Mouse (Mus musculus) granulocyte monocyte progenitor cell, adult 5-6 weeks (primary cell): ENCODE measurements at regions not wholly inside any gene's neighbourhood (a gene's known extent, or its start where the extent isn't known, plus 50 kb on each side); places are given as distances from the start of the nearest gene placed in this dataset.

Source experiments
- ATAC-seq: replicated peaks from 2 replicates; pipeline ENCODE4 v1.8.0; 2016; ENCODE audit warnings: mild to moderate bottlenecking, moderate TSS enrichment, inconsistent platforms; ENCODE audit not compliant: poor library complexity, severe bottlenecking

DNA sequence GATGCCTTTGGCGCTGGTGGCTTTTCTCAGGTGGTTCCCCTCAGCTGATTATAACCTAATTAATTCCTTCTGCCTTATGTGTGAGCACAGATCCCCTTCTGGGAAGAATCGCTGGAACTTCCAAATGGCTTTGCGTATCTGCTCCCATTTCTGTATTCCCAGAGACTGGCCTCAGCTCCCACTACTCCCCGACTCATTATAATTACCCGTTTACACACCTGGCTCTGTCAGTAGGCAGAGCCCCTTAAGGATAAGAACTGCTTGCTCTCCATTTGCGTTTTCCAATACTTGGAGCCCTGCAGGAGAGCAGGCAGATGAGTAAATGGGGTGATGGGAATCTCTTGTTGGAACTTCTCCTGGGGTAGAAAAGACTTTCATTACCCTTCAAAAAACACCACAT, 108.1 kb upstream of the Arg1 start:
- no peak for ATAC-seq

DNA sequence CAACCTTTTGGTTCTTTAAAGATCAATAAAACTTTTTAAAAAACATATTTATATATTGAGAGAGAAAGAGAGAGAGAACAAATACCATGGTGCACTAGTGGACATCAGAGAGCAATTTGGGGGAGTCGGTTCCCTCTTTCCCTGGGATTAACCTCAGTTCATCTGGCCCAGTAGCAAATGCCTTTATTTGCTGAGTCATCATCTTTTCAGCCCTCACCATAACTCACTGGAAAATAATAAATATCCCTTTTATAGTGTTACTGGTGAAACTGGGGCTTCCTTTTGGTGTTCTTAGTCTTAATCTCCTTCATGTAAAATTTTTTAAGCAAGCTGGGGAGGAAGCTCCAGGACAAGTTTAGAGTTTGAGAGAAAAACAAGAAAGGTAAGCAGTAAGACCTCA, 105.3 kb upstream of the Arg1 start:
- no peak for ATAC-seq

DNA sequence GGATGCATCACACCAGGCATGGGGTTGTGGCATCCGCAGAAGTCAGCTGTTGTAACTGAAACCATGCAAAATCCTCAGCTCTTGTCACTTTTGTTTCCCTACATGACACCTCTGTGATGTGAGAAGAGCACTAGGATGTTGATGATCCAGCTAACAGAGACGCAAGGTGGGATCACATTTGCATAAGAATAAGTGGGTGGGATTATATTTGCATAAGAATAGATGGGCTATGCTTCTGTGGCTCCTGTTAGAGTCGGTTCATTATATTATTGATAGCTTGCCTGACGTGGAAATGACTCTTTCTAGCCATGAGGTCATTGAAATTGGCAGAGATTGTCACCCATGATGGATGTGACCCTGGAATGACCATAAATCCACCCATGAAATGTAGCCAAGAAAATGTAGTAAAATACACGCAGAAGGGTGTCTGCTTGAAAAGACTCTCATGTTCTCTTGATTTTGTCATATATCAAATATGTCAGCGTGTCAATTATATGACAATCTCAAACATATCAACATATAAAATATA, 102.2 kb upstream of the Arg1 start:
- ATAC-seq = no peak

DNA sequence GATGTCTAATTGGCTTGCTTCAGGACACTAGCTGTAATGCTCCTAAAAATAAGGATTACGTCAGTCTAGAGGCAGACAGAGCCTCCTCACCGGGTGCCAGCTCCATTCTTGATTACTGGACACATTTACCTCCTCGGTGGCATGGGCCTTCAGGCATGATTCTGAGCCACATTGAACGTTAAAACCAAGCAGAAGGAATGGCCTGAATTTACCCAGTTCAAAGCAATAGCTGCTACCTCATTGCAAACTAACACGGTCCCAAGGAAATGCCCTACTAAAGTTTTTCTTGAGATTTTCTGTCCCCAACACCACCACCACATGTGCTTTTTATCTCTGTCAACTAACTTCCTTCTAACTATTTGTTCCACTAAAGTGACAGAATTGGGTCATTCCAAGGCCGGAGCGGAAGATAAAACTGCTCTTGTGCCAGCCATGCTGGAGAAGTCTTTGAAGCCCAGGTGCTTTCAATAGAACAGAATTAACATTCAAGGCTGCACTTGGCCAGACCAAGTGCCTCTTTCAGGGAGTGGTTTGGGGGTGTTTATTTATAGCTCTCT, 96.4 kb upstream of the Arg1 start:
- ATAC-seq = no peak

DNA sequence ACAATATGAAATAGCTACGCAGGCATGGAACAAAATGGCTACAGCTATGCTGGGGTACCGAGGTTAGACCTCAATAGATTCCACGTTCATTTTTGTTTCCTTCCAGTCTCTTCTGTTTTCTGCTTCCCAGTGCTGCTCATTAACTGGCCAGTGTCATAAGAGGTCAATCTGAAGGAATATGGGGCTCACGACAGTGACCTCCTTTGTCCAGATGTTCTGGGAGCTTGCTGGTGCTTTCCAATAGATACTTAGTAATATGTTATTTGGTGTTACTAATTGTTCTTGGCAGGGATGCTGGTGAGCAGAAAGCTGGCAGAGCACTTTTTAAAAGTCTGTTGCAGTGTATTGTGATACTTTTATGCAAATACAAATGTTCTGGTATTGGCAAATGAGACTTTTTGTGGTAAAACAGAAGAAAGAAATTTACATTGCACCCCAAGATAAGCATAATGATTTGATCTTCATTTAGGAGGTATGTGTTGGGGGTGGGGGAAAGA, 95.8 kb upstream of the Arg1 start:
- ATAC-seq = no peak

DNA sequence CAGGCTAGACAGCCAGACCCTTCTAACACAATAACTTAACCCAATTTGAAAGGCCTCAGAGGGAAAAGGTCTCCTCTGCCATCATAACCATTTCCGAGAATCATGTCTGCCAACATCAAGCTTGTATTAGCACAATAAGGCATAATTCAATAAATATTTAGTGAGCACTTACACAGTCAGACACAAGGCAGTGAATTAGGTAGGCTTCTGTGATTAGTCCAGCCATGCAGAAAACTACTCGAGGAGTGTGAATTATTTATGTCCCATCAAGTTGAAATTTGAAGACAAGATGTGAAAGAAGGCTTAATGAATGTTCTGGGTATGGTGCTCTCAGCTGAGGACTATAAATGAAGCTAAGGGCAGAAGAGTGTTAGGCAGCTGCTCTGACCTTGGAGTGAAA, 91.7 kb upstream of the Arg1 start:
- ATAC-seq = no peak

DNA sequence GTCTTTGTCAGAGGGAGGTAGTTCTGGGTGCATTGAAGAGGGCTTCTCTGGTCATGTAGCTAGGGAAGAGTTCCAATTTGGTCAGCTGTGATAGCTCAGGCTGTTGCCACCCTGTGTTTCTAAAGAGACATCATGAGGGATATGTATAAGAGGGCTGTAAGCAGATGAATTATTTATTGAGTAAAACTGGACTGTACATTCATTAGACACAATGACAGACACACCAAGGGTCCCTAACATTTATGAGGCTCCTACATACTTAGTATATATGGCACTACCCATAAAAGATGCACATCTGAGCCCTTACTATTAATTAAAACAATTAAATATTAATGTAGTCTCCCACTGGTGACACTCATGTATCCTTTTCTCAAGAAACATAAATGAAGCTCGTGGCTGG, 90.6 kb upstream of the Arg1 start:
- ATAC-seq = no peak

DNA sequence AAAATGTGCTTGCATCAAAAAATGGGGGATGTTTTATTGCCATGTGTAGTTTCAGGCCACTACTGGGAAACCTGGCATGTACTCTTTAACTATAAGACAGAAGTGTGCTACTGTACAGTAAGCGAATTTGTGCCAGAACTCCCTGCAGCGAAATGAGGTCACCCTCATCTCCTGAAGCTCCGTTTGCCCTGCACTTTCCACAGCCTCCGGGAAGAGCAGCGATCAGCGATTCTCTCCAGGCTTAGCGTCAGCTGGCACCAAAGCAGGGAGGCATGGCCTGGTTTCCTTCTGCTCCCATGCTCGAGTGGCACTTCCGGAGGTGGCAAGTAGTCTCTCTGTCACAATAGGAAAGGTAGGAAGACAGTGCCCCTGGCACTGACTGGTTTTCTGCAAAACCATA, 88.8 kb upstream of the Arg1 start:
- no peak for ATAC-seq

DNA sequence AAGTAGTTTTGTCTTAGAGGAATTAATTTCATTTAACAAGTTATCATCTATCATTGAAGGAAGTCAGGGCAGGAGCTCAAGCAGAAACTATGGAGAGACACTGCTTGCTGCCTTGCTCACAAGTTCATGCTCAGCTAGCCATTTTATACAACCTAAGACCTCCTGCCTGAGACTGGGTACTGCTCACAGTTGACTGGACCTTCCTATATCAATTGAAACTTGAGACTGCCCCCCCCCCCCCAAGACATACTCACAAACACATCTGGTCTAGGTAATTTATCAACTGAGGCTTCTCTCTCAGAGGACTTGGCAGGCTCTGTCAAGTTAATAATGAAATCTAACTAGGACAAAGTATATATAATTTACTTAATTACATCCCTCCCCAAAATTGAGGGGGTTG, 84.8 kb upstream of the Arg1 start:
- ATAC-seq = no peak

DNA sequence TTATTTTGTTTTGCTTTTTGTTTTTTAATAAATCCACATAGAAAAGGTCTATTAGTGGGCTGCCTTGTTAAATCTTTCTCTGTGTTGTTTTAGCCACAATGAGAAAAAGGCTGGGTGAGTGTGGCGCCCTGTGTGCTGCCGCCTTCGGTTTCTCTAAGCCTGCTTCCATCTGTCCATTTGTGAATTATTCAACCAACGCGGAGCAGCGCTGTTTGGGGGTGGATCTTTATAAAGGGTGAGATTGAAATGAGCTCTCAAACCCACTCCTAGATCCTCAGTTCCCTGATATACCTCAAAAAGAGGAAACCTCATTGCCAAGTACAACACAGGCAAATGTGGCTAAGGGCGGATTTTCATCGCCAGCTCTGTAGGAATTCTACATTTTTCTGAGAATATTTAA, 74.0 kb upstream of the Arg1 start:
- no peak for ATAC-seq

DNA sequence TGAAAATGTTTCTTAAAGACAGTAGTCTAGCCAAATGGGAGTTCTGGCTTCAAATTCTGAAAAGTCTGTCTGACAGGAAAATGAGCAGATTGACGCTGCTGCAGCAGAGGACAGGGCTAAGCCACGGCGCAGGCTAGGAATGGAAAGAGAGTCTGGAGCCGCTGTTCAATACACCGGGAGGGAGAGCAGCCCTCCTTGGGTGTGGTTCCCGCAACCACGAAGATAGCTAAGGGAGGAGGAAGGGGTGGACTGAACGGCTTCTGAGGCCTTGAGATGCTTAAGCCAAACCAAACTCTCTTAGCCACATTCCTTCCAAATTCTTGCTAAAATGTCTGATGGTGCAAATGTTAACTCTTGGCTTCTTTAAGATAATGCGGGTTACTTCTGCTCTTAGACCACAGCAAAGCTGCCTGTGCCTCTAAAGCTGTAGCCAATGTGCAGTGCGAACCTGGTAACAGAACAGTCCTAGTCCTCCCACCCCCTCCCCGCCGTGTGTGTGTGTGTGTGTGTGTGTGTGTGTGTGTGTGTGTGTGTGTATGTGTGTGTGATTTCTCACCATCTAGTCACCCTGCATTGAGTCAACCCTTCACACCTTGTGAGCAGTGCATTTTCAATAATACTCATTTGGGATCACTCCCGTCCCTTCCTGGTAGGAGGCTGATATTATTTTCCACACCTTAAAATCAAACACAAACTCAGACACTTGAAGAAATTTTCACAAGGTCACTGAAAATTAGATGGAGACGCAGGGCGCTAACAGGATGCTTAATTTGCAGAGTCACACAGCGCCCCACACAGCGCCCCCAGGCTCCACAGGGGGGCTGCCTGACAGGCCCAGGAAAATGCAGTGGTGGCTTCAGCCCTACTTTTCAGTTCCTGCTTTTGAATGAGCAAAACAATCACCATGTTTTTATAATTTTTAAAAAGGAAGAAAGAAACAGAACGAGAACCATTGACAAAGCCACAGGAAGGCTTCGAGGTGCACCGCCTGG, 73.2 kb upstream of the Arg1 start:
- no peak for ATAC-seq

DNA sequence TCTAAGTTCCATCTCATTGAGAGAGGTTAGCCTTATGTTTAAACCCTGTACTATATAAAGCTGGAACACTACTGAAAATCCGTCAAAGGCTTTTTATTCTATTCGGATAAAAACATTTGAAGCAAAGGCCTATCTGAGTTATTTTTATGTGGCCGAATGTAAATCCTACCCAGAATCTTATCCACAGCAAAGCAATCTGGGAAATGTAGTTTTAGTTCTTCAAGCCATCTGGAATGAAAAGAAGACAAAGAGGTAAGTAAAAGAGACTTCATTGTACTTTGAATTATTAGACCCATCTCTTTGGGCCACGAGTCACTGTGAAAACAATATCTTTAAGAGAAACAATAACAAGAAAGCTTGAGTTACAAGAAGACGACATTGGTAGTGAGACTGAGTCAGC, 72.5 kb upstream of the Arg1 start:
- no peak for ATAC-seq

DNA sequence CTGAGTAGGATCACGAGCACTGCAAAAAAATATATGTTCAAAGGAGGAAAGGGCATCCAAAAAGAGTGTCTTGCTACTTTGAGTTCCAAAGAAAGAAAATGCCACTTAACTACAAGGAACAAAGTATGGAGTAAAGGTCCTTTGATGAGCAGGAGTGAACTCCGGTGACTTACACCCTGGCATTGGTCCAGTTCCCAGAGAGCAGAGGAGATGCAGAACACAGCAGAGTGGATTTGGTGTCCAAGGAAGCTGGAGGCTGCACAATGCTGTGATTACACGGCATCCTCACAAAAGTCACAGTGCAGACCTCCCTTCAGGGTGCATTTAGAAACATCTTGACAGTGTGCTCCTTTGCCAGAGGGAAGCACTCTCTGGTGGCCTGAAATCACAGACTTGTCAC, 70.4 kb upstream of the Arg1 start:
- no peak for ATAC-seq

DNA sequence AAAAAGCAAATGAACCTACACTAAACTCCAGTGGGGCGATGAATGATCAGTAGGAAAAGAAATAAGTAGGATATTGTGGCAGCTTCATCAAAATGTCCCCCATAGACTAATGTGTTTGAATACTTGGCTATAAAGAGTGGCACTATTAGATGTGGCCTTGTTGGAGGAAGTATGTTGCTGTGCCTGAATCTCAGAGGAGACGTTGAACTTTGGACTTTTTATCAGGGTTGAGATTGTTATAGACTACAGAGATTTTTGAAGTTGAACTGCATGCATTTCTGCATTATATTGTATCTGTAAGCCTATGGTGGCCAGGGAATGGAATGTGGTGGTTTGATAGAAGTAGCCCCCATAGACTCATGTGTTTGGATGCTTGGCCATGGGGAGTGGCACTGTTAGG, 68.5 kb upstream of the Arg1 start:
- ATAC-seq = no peak

DNA sequence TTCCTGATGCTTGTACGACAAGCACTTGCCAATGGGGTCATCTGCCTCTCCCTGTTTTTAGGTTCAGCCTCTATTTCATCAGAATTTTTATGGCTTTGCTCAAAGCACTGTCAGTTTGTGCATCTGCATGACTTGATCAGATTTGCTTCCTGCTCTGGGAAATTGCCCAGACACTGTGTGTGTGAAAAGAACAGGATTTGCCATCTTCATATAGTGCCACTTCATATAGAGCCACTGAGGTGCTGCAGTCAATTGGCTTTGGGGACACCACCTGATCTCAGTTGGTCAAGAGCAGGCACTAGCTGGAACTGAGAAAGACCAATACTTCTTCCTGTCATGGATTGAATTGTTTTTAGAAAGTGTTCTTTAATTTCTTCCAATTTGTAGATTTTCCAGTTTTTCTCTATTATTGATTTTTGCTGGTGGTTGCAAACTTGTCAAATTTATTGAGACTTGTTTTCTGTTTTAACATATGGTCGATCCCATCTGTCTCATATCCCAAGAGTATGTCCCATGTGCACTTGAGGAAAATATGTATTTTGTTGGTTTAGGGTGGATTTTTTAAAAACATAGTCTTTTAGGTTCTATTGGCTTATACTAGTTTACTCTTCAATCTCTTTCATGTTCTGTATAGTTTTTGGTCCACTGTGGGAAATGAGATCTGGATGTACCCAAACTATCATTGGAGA, 62.8 kb upstream of the Arg1 start:
- no peak for ATAC-seq

DNA sequence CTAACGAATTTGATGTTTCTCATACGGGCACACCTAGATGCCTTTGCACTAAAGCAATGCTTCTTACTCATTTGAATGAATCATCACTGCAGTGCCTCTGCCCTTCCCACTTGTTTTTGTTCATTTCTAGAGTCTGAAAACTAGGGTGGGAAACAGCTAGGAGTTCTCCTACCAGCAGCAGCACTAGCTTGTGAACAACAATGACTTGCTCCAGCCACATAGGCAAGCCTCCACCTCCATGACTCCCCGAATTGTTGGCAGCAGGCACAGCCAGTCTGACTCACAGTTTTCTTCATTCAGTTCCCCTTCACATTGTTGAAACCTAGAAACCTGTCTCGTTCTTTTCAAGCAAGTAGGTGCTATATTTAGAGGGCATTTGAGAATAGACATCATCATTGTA, 57.5 kb upstream of the Arg1 start:
- no peak for ATAC-seq

DNA sequence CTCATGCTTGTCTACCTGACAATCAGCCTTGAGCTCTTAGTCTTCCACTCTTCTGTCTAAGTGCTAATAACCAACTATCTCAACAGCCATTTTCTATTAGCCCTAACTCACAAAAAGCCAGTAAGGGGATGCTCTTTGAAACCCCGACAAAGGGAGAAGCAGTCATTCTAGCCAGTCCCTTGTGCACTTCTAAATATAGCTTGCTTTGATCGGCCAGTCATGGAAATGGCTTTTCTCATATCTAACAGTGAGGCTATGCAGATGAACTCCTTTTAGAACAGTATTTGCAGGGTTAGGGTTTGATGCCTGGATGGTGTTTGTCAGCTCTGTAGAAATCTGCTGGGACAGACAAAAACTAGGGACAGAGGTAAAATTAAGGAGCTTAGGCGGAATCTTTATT, 54.5 kb upstream of the Arg1 start:
- no peak for ATAC-seq
